Mouse (Mus musculus): Measurements from ENCODE around the gene Pde4a.

The Pde4a gene

GRCm38 (mm10) chr9:21165041-21165951 is at the start of gene Pde4a:
TSS of gene Pde4a (plus strand) at chr9:21165714.
- DNase-seq: peak; percentile 74

- DNase-seq: no peak
Observed at GRCm38 (mm10) chr9:21117073-21117472, 48.4 kb upstream of the Pde4a start.

- no peak for DNase-seq
Observed at GRCm38 (mm10) chr9:21121483-21121882, 44.0 kb upstream of the Pde4a start.

- DNase-seq: no peak
Observed at GRCm38 (mm10) chr9:21124837-21125236, 40.7 kb upstream of the Pde4a start.

- no peak for DNase-seq
Observed at GRCm38 (mm10) chr9:21125502-21126258, 39.8 kb upstream of the Pde4a start.

- no peak for DNase-seq
Observed at GRCm38 (mm10) chr9:21126259-21126627, 39.3 kb upstream of the Pde4a start.

GRCm38 (mm10) chr9:21131059-21131956 is 34.2 kb upstream of the Pde4a start, which contains the start of gene Tyk2:
TSS of gene Tyk2 (minus strand) at chr9:21131243.
- peak; percentile 91 for DNase-seq

- DNase-seq: peak; percentile 52
Observed at GRCm38 (mm10) chr9:21132102-21132775, 33.3 kb upstream of the Pde4a start.

- peak; percentile 63 for DNase-seq
Observed at GRCm38 (mm10) chr9:21133064-21133707, 32.3 kb upstream of the Pde4a start.

GRCm38 (mm10) chr9:21134595-21135328 is 30.8 kb upstream of the Pde4a start:
- DNase-seq: no peak

GRCm38 (mm10) chr9:21135329-21135890 is 30.1 kb upstream of the Pde4a start:
- DNase-seq: no peak

- DNase-seq: no peak
Observed at GRCm38 (mm10) chr9:21135941-21136381, 29.6 kb upstream of the Pde4a start.

- peak; percentile 33 for DNase-seq
Observed at GRCm38 (mm10) chr9:21136401-21136800, 29.1 kb upstream of the Pde4a start.

- DNase-seq: peak; percentile 77
Observed at GRCm38 (mm10) chr9:21137229-21137628, 28.3 kb upstream of the Pde4a start.

GRCm38 (mm10) chr9:21138386-21138785 is 27.1 kb upstream of the Pde4a start:
- no peak for DNase-seq

- no peak for DNase-seq
Observed at GRCm38 (mm10) chr9:21141922-21142321, 23.6 kb upstream of the Pde4a start.

GRCm38 (mm10) chr9:21144361-21144760 is 21.2 kb upstream of the Pde4a start:
- DNase-seq: no peak

GRCm38 (mm10) chr9:21145431-21145830 is 20.1 kb upstream of the Pde4a start:
- DNase-seq: no peak

- peak; percentile 78 for DNase-seq
Observed at GRCm38 (mm10) chr9:21146722-21147121, 18.8 kb upstream of the Pde4a start.

- DNase-seq: no peak
Observed at GRCm38 (mm10) chr9:21148427-21148826, 17.1 kb upstream of the Pde4a start.
